Mouse (Mus musculus) liver, adult 2 months (tissue): ENCODE measurements around the gene Elmsan1.

ENCODE experiments used
- CTCF ChIP-seq: fragments of 200-500 bp; IDR thresholded peaks from 2 replicates; pipeline ENCODE4 v1.5.1; 2011; ENCODE audit warnings: low read depth, low read length, control low read depth
- POLR2A ChIP-seq: fragments of 200-500 bp; IDR thresholded peaks from 2 replicates; pipeline ENCODE4 v1.6.1; 2011; ENCODE audit warnings: low read length, control low read depth; ENCODE audit not compliant: insufficient read depth; ENCODE audit errors: extremely low read depth

DNA sequence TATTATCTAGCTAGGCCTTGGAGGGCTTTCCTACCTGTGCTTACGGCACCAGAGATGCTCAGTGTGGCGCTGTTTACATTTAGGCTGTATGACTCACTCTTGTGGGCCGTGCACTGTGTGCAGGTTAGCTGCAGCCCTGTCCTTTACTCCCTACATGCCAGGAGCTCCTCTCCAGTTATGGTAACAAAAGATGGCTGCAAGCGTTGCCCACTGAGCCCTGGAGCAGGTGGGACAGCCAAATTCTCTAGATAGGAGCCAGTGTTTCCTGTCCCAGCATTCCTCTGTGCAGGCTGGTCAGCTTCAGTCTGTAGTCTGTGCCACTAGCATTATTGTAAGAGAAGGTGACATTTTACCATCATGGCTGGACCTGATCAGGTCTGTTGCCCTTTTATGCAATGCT, 77.4 kb downstream of the Elmsan1 start:
- TF ChIP-seq POLR2A (no peak), CTCF (no peak)
